Comparison of ENCODE assay signal across 1 mouse cellular context in the genomic region with DNA sequence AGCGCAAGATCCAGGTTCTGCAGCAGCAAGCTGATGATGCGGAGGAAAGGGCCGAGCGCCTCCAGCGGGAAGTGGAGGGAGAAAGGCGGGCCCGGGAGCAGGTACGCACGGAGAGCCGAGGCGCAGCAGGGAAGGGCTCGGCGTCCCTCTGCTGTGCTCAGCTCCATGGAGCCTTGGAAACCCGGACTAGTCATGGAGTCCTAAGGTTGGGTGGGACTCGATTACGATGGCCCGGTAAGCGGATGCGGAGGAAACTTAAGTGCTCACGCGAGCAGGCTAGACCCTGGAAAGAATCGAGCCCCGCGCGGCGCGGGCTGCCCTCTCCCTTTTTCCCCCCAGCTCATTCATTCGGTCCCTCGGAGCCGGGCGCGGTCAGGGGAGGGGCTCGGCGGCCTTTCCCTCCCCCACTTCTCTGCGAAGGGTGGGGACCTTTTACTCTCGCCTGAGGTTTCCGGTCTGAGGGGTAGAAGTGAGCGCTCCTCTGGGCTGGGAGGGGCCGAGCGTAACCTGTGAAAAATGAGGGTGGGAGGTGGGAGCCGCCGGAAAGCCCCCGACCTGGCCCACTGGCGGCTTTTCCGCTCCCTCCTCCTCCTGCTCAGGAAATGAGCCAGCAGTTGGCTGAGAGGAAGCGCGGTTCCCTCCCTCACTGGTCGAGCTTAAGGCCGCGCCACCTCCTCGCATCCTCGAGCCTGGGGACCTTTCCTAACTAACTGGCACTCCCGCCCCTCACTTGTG.
TF ChIP-seq lines count a peak whose summit lies in the region.

No protein-coding gene starts in this region.

TF ChIP-seq in CH12.LX, 34 proteins besides CTCF, POLR2A, EP300 and RAD21:
- no peak for TF ChIP-seq ZNF384 (IDR thresholded peaks at IDR 0.05; ENCODE audit: low read depth, low read length)
- 0 out of 2 replicates have a peak, but pooled peaks have one; percentile 30 for TF ChIP-seq CHD1 (IDR thresholded peaks at IDR 0.05; ENCODE audit: low read depth, low read length)
- peak; percentile 68 for TF ChIP-seq NELFE (IDR thresholded peaks at IDR 0.05; ENCODE audit: low read depth, low read length)
- TF ChIP-seq ELF1 (IDR thresholded peaks at IDR 0.05; ENCODE audit: low read depth, low read length), result peak; percentile 84
- no peak for TF ChIP-seq UBTF (IDR thresholded peaks at IDR 0.05; ENCODE audit: low read depth, low read length)
- peak; percentile 47 for TF ChIP-seq ETS1 (conservative IDR thresholded peaks at IDR 0.05; ENCODE audit: low read depth, low read length)
- TF ChIP-seq MEF2A (IDR thresholded peaks at IDR 0.05; ENCODE audit: borderline replicate concordance, low read depth, low read length), result no peak
- peak; percentile 73 for TF ChIP-seq TBP (conservative IDR thresholded peaks at IDR 0.05; ENCODE audit: low read depth, low read length)
- no peak; the same call in 1 of the 2 replicates for TF ChIP-seq NRF1 (IDR thresholded peaks at IDR 0.05; ENCODE audit: low read depth, low read length)
- peak; percentile 76 for TF ChIP-seq IRF4 (IDR thresholded peaks at IDR 0.05; ENCODE audit: low read depth, low read length)
- no peak for TF ChIP-seq GABPA (IDR thresholded peaks at IDR 0.05; ENCODE audit: insufficient replicate concordance, low read depth, low read length)
- TF ChIP-seq MAX (IDR thresholded peaks at IDR 0.05; ENCODE audit: low read length), result peak; percentile 43; the same call in 1 of the 2 replicates
- 0 out of 2 replicates have a peak, but pooled peaks have one; percentile 24 for TF ChIP-seq MAFK (IDR thresholded peaks at IDR 0.05; ENCODE audit: insufficient replicate concordance, low read length)
- TF ChIP-seq PAX5 (IDR thresholded peaks at IDR 0.05; ENCODE audit: low read length), result no peak
- TF ChIP-seq RCOR1 (conservative IDR thresholded peaks at IDR 0.05; ENCODE audit: low read depth, low read length), result no peak
- peak; percentile 80 for TF ChIP-seq MXI1 (IDR thresholded peaks at IDR 0.05; ENCODE audit: low read depth, low read length)
- TF ChIP-seq USF1 (IDR thresholded peaks at IDR 0.05; ENCODE audit: low read depth, low read length), result no peak
- peak; percentile 73 for TF ChIP-seq TCF12 (IDR thresholded peaks at IDR 0.05; ENCODE audit: low read depth, low read length)
- TF ChIP-seq SMC3 (IDR thresholded peaks at IDR 0.05; ENCODE audit: low read depth, low read length), result no peak
- TF ChIP-seq JUND (conservative IDR thresholded peaks at IDR 0.05; ENCODE audit: low read depth, low read length), result no peak
- TF ChIP-seq BHLHE40 (IDR thresholded peaks at IDR 0.05; ENCODE audit: low read depth, low read length), result no peak; the same call in none of the 2 replicates
- TF ChIP-seq ZKSCAN1 (IDR thresholded peaks at IDR 0.05; ENCODE audit: borderline replicate concordance, low read depth, low read length), result no peak
- TF ChIP-seq JUN (IDR thresholded peaks at IDR 0.05; ENCODE audit: insufficient read depth, low read depth, low read length), result no peak
- peak; percentile 99 for TF ChIP-seq MAZ (IDR thresholded peaks at IDR 0.05; ENCODE audit: low read depth, low read length)
- TF ChIP-seq ZMIZ1 (IDR thresholded peaks at IDR 0.05; ENCODE audit: low read depth, low read length), result peak; percentile 73
- 0 out of 2 replicates have a peak, but pooled peaks have one; percentile 47 for TF ChIP-seq KAT2A (IDR thresholded peaks at IDR 0.05; ENCODE audit: insufficient replicate concordance, low read length)
- peak; percentile 64 for TF ChIP-seq SIN3A (IDR thresholded peaks at IDR 0.05; ENCODE audit: low read length)
- no peak for TF ChIP-seq ZC3H11A (IDR thresholded peaks at IDR 0.05; ENCODE audit: low read depth, low read length)
- TF ChIP-seq MYC (IDR thresholded peaks at IDR 0.05; ENCODE audit: low read depth, low read length), result 0 out of 2 replicates have a peak, but pooled peaks have one; percentile 37
- no peak for TF ChIP-seq E2F4 (IDR thresholded peaks at IDR 0.05; ENCODE audit: insufficient replicate concordance, low read depth, low read length)
- TF ChIP-seq POLR2AphosphoS2 (IDR thresholded peaks at IDR 0.05; ENCODE audit: low read depth, low read length), result peak; percentile 74
- TF ChIP-seq USF2 (conservative IDR thresholded peaks at IDR 0.05; ENCODE audit: low read depth, low read length), result no peak
- peak; percentile 83 for TF ChIP-seq CHD2 (IDR thresholded peaks at IDR 0.05; ENCODE audit: low read length)
- peak; percentile 57 for TF ChIP-seq HCFC1 (IDR thresholded peaks at IDR 0.05; ENCODE audit: low read depth, low read length)
